Mouse (Mus musculus) cerebellum, adult 2 months (tissue): ENCODE measurements around the gene Negr1.

ENCODE experiments used
- CTCF ChIP-seq: fragments of 200-500 bp; IDR thresholded peaks from 2 replicates; pipeline ENCODE4 v1.5.1; 2011; ENCODE audit warnings: low read depth, mild to moderate bottlenecking, control low read depth, low read length, moderate library complexity, borderline replicate concordance; ENCODE audit not compliant: insufficient read depth
- POLR2A ChIP-seq: fragments of 200-500 bp; IDR thresholded peaks from 2 replicates; pipeline ENCODE4 v1.6.1; 2011; ENCODE audit warnings: low read length, control low read depth, borderline replicate concordance; ENCODE audit not compliant: insufficient read depth

- no peak for TF ChIP-seq CTCF
- TF ChIP-seq POLR2A: no peak
Observed at GRCm38 (mm10) chr3:156743266-156743665, 181.7 kb downstream of the Negr1 start.
